Mouse (Mus musculus) kidney, adult 2 months (tissue): ENCODE data around the gene Gapdh.

Source experiments
- CTCF ChIP-seq: fragments of 200-500 bp; conservative IDR thresholded peaks from 2 replicates; pipeline ENCODE4 v1.5.1; 2011; ENCODE audit warnings: low read depth, mild to moderate bottlenecking, control low read depth, low read length, moderate library complexity, mixed read lengths; ENCODE audit not compliant: insufficient read depth, insufficient read length
- POLR2A ChIP-seq: fragments of 200-500 bp; IDR thresholded peaks from one replicate; pipeline ENCODE4 v1.6.1; 2011; ENCODE audit warnings: low read depth, low read length, control low read depth

- TF ChIP-seq CTCF: no peak
- TF ChIP-seq POLR2A: no peak
Observed at GRCm38 (mm10) chr6:125146797-125147196, 19.5 kb downstream of the Gapdh start.
